Mouse (Mus musculus) lung, postnatal 0 days (tissue): ENCODE results near the gene 4930544D05Rik.

Source experiments
- CTCF ChIP-seq: IDR thresholded peaks from 2 replicates; pipeline ENCODE4 v1.5.1; 2016; ENCODE audit warnings: antibody characterized with exemption, mild to moderate bottlenecking
- EP300 ChIP-seq: IDR thresholded peaks from 2 replicates; pipeline ENCODE4 v1.6.1; 2016; ENCODE audit warnings: antibody characterized with exemption, mild to moderate bottlenecking, control low read depth

GRCm38 (mm10) chr11:70656456-70656927, 40.8 kb downstream of the 4930544D05Rik start:
- TF ChIP-seq CTCF = no peak
- no peak for TF ChIP-seq EP300
